Mouse (Mus musculus) midbrain, postnatal 0 days (tissue): Measurements from ENCODE around the gene Col23a1. TPM values are rescaled to one million over a fixed set of nuclear protein-coding genes. Genes with fewer than 3 reads are reported as not detected.
"Not testable (repeated sequence)": the region's sequence is repeated elsewhere in the genome, so short reads cannot be mapped to it uniquely, and the experiment has no call there.

Experiments
- ATAC-seq: fragments of 200-750 bp; cut with Nextera tagmentation; 2 replicates; pipeline ENCODE4 v1.8.0; 2017; ENCODE audit warnings: moderate number of reproducible peaks, mild to moderate bottlenecking, moderate TSS enrichment, moderate library complexity; ENCODE audit not compliant: low FRiP score
- DNase-seq: peaks from one replicate; pipeline ENCODE4 v3.0.0-alpha.2; 2015; ENCODE audit warnings: low spot score
- H3K27ac ChIP-seq: fragments of 300-500 bp; sonication (generic); 2 replicates; pipeline ENCODE4 v1.5.1; 2014; ENCODE audit warnings: low read depth, mild to moderate bottlenecking, low read length, mixed read lengths
- H3K27me3 ChIP-seq: fragments of 300-500 bp; sonication (generic); 2 replicates; pipeline ENCODE4 v1.6.1; 2014; ENCODE audit warnings: low read length, control low read depth, mixed read lengths; ENCODE audit not compliant: insufficient read depth
- H3K36me3 ChIP-seq: fragments of 300-500 bp; sonication (generic); 2 replicates; pipeline ENCODE4 v1.6.1; 2014; ENCODE audit warnings: low read length, control low read depth, mixed read lengths; ENCODE audit not compliant: insufficient read depth
- H3K4me1 ChIP-seq: fragments of 300-500 bp; sonication (generic); 2 replicates; pipeline ENCODE4 v1.6.1; 2014; ENCODE audit warnings: mild to moderate bottlenecking, control low read depth, antibody characterized with exemption, low read length, mixed read lengths; ENCODE audit not compliant: insufficient read depth
- H3K4me2 ChIP-seq: fragments of 300-500 bp; sonication (generic); 2 replicates; pipeline ENCODE4 v1.6.1; 2014; ENCODE audit warnings: low read depth, mild to moderate bottlenecking, low read length, mixed read lengths; ENCODE audit not compliant: poor library complexity, severe bottlenecking
- H3K4me3 ChIP-seq: fragments of 300-500 bp; sonication (generic); 2 replicates; pipeline ENCODE4 v1.5.1; 2014; ENCODE audit warnings: low read depth, mild to moderate bottlenecking, low read length, moderate library complexity
- H3K9ac ChIP-seq: fragments of 300-500 bp; sonication (generic); replicated peaks from 2 replicates; pipeline ENCODE4 v1.6.1; 2014; ENCODE audit warnings: mild to moderate bottlenecking, low read length, moderate library complexity, mixed read lengths; ENCODE audit not compliant: poor library complexity, severe bottlenecking
- H3K9me3 ChIP-seq: fragments of 300-500 bp; sonication (generic); 2 replicates; pipeline ENCODE4 v1.6.1; 2016; ENCODE audit warnings: low read length, control low read depth
- CTCF ChIP-seq: IDR thresholded peaks from 2 replicates; pipeline ENCODE4 v1.5.1; 2016; ENCODE audit warnings: antibody characterized with exemption, mild to moderate bottlenecking
- WGBS: fragments of 180-500 bp; shearing (Covaris S2); extraction: QIAGEN DNeasy Blood & Tissue Kit; methylation state at CpG from one replicate; pipeline ENCODE4 v1.1.7; 2014; 5-methylcytosine and 5-hydroxymethylcytosine counted together
- polyA plus RNA-seq: library from polyadenylated mRNA; unstranded; fragments of >200 nt; fragmentation: Nextera tagmentation; extraction: Ambion mirVana; gene quantifications from 2 replicates; pipeline ENCODE4 v1.2.1, GENCODE M21; 2015
- total RNA-seq: library from RNA; depleted of rRNA; stranded (reverse); fragments of >200 nt; gene quantifications from 2 replicates; pipeline ENCODE4 v1.2.3, GENCODE M21; 2014; rRNA removed

Col23a1 gene
- total and polyA plus RNA-seq, 2 experiments from 2014 or later = 4.5 to 13.5 TPM

- H3K4me1 ChIP-seq = no peaks in the 10 kb centered on the region
- H3K4me3 ChIP-seq = no peak overlapping the region
- H3K9me3 ChIP-seq = no peaks in the 10 kb centered on the region
- DNase-seq = no peak
- H3K27me3 ChIP-seq = no peaks in the 10 kb centered on the region
- 91% methylated on average over 8 of the region's 8 CpGs for WGBS
- no peak overlapping the region for H3K27ac ChIP-seq
- no peak overlapping the region for H3K9ac ChIP-seq
- TF ChIP-seq CTCF = no peak
- H3K36me3 ChIP-seq = peaks cover 58% of the 10 kb centered on the region
- no peak for ATAC-seq
- H3K4me2 ChIP-seq = no peak overlapping the region
These were observed 338.2 kb downstream of the Col23a1 start for GRCm38 (mm10) chr11:51627907-51628306.

DNA sequence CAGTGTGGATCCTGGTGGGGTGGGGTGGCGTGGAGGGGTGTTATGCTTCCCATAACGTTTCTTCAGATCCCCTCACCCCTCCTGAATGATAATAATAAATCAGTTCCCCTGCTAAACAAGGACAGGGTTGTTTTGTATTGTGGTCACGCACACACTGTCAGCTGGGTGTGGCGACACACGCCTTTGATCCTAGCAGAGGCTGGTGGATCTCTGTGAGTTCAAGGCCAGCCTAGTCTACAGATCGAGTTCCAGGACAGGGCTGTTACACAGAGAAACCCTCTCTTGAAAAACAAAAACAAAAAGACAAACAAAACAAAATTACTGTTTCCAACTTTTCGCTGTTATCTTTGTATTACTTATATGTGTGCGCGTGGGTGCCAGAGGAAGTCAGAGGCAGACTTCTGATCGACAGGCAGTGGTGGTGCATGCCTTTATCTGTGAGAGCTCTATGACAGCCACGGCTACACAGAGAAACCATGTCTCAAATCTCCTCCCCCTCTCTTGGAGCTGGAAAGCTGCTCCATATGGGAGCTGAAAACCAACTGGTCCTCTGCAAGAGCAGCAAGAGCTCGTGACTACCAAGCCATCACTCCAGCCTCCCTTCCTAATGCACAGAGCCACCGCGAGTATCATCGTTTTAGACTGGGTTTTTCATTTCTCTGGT is 340.1 kb downstream of the Col23a1 start:
- peaks cover 4% of the 10 kb centered on the region for H3K4me1 ChIP-seq
- H3K36me3 ChIP-seq = peaks cover 40% of the 10 kb centered on the region
- WGBS = 84% methylated on average over 15 of the region's 15 CpGs
- DNase-seq (no peak), ATAC-seq (no peak)
- H3K9me3 ChIP-seq = no peaks in the 10 kb centered on the region
- no peak for TF ChIP-seq CTCF
- no peak overlapping the region for H3K9ac ChIP-seq
- no peaks in the 10 kb centered on the region for H3K27me3 ChIP-seq
- H3K4me3 ChIP-seq = no peak overlapping the region
- no peak overlapping the region for H3K4me2 ChIP-seq
- H3K27ac ChIP-seq = no peak overlapping the region

DNA sequence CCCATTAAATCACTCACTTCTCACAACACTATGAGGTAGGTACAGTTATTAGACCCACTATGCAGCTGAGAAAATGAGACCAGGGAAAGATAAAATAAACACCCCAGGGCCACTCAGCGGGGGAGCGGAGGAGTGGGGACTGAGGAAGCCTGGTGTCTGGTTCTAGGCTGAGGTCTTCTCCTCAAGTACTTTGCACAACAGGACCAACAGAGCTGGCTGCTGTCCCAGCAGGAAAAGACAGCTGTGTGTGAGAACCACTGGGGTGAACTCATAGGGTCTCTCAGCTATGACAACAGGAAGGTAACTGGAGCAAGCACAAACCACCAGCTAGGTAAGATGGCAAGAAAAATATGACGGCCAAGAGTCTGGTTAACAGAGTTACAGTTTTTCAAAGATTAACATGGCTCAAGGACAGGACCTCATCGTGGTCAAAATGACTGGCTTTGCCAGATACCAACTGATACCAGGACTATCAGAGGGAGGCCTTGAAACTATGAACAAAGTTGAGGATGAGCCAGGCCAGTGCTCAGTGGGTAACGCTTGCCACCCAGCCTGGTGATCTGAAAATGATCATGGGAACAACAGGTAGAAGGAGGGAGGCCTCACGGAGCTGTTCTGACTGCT is 342.5 kb downstream of the Col23a1 start:
- Histone ChIP-seq H3K27me3 (no peaks in the 10 kb centered on the region), H3K36me3 (peaks cover 19% of the 10 kb centered on the region), H3K4me2 (no peak overlapping the region), H3K4me1 (peaks cover 9% of the 10 kb centered on the region), H3K4me3 (no peak overlapping the region), H3K9ac (no peak overlapping the region), H3K9me3 (no peaks in the 10 kb centered on the region), H3K27ac (no peak overlapping the region)
- WGBS = 92% methylated on average over 6 of the region's 6 CpGs
- ATAC-seq (no peak), DNase-seq (no peak)
- TF ChIP-seq CTCF = no peak

- H3K27ac ChIP-seq = not testable (repeated sequence)
These were observed 343.5 kb downstream of the Col23a1 start for GRCm38 (mm10) chr11:51633200-51633599.

More at GRCm38 (mm10) chr11:51633200-51633599, 343.5 kb downstream of the Col23a1 start:
- not testable (repeated sequence) for H3K9me3 ChIP-seq, H3K4me2 ChIP-seq, H3K36me3 ChIP-seq, H3K27me3 ChIP-seq, H3K9ac ChIP-seq, H3K4me3 ChIP-seq, DNase-seq, ATAC-seq, H3K4me1 ChIP-seq
- 91% methylated on average over 7 of the region's 7 CpGs for WGBS

Other genes with a start within 250 kb of the Col23a1 start
- gene Olfr1375, start 241.8 kb upstream of the Col23a1 start, total RNA-seq = not detected in 2 replicates
- not detected in 2 replicates for gene Olfr1375, start 241.8 kb upstream of the Col23a1 start, polyA plus RNA-seq
- gene Zfp354a, start 230.7 kb upstream of the Col23a1 start, total RNA-seq = 8.3 and 9.3 TPM in 2 replicates
- gene Zfp354a, start 230.7 kb upstream of the Col23a1 start, polyA plus RNA-seq = 9.9 and 12.5 TPM in 2 replicates
- not detected in 2 replicates for gene Gm12569, start 69.4 kb upstream of the Col23a1 start, total RNA-seq
- gene Gm12569, start 69.4 kb upstream of the Col23a1 start, polyA plus RNA-seq = not detected in 2 replicates
- 79.8 and 102 TPM in 2 replicates for gene Clk4, start 28.2 kb upstream of the Col23a1 start, total RNA-seq
- gene Clk4, start 28.2 kb upstream of the Col23a1 start, polyA plus RNA-seq = 99.4 and 103 TPM in 2 replicates
- 0.38 and 0.80 TPM in 2 replicates for gene BC049762, start 26.9 kb upstream of the Col23a1 start, total RNA-seq
- gene BC049762, start 26.9 kb upstream of the Col23a1 start, polyA plus RNA-seq = 0.39 and 0.49 TPM in 2 replicates